ENCODE assay signal across 16 mouse cellular contexts in the genomic region with DNA sequence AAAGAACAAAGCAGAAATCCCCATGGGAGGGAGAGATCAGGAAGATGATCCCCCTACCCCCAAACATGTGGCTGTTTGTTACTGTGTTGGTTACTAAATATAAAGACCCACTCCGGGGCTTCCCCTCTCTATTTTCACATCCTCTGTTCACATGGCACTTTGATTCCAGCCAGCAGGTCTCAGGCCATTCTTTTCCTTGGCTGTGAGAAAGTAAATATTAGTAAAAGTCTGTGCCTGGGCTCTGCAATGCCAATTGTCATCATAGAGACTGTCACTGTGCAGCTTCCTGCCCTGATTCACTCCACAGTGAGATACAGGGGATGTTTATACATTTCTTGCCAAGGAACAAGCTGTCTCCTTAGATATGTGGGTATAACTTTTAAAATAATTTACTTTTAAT.
A peak's percentile ranks its signal among the peaks of the same experiment; 100 is the strongest.
DNase-seq lines count a peak whose midpoint lies in the region; ATAC-seq and TF ChIP-seq lines count a peak whose summit lies in the region.
"Had no signal": no experiment of that assay in that cellular context is flagged by ENCODE, and none has a peak within 500 bp of the region (broad histone marks: within the 10 kb centered on the region; RNA-seq: fewer than 3 reads in every experiment).

No protein-coding gene starts in this region.

- H3K36me3 ChIP-seq in embryonic facial prominence, embryonic 14.5 days (ENCODE audit: control insufficient read depth, insufficient read depth, low read length) = no peaks in the 10 kb centered on the region
- no peaks in the 10 kb centered on the region for H3K36me3 ChIP-seq in embryonic facial prominence, embryonic 10.5 days (replicated peaks)
- no peaks in the 10 kb centered on the region for H3K36me3 ChIP-seq in lung, embryonic 14.5 days (ENCODE audit: insufficient read depth)
- H3K36me3 ChIP-seq in macrophage (ENCODE audit: inconsistent target) = no peaks in the 10 kb centered on the region
- H3K36me3 ChIP-seq in midbrain, postnatal 0 days (ENCODE audit: insufficient read depth, low read length) = no peaks in the 10 kb centered on the region
- H3K36me3 ChIP-seq: embryonic facial prominence, embryonic 15.5 days; stomach, embryonic 15.5 days had no signal

- no peak for TF ChIP-seq CTCF in layer of hippocampus, adult 2 months (conservative IDR thresholded peaks at IDR 0.05)
- no peak for TF ChIP-seq CTCF in lung, embryonic 14.5 days (IDR thresholded peaks at IDR 0.05; ENCODE audit: low read depth)
- TF ChIP-seq CTCF in midbrain, postnatal 0 days (IDR thresholded peaks at IDR 0.05) = no peak

- no peak overlapping the region for H3K4me2 ChIP-seq in embryonic facial prominence, embryonic 14.5 days (ENCODE audit: low read depth, low read length)
- H3K4me2 ChIP-seq in lung, embryonic 14.5 days = no peak overlapping the region
- no peak overlapping the region for H3K4me2 ChIP-seq in midbrain, postnatal 0 days (ENCODE audit: low read depth, low read length, poor library complexity, severe bottlenecking)
- H3K4me2 ChIP-seq: embryonic facial prominence, embryonic 15.5 days; liver, embryonic 11.5 days; stomach, embryonic 15.5 days had no signal

- no peak overlapping the region for H3K9ac ChIP-seq in embryonic facial prominence, embryonic 14.5 days (ENCODE audit: low read depth, low read length)
- no peak overlapping the region for H3K9ac ChIP-seq in lung, embryonic 14.5 days
- H3K9ac ChIP-seq in midbrain, postnatal 0 days (replicated peaks; ENCODE audit: low read length, poor library complexity, severe bottlenecking) = no peak overlapping the region
- H3K9ac ChIP-seq: embryonic facial prominence, embryonic 15.5 days; stomach, embryonic 15.5 days had no signal

- no peaks in the 10 kb centered on the region; the same call in 1 of the 2 replicates for H3K4me1 ChIP-seq in embryonic facial prominence, embryonic 14.5 days (ENCODE audit: control insufficient read depth, insufficient read depth, low read length)
- peaks cover 5% of the 10 kb centered on the region for H3K4me1 ChIP-seq in embryonic facial prominence, embryonic 10.5 days
- peaks cover 9% of the 10 kb centered on the region for H3K4me1 ChIP-seq in lung, embryonic 14.5 days (ENCODE audit: insufficient read depth)
- no peaks in the 10 kb centered on the region for H3K4me1 ChIP-seq in midbrain, postnatal 0 days (ENCODE audit: insufficient read depth, low read length)
- H3K4me1 ChIP-seq: stomach, embryonic 15.5 days had no signal

- no peak for ATAC-seq in embryonic facial prominence, embryonic 14.5 days (ENCODE audit: low read depth)
- ATAC-seq in lung, embryonic 14.5 days (ENCODE audit: insufficient read depth) = peak; percentile 80
- ATAC-seq in midbrain, postnatal 0 days (ENCODE audit: low FRiP score) = no peak
- ATAC-seq: inflammation-experienced regulatory T-cells, adult 6 months had no signal

- no peak overlapping the region for H3K4me3 ChIP-seq in embryonic facial prominence, embryonic 14.5 days (ENCODE audit: low read depth, low read length)
- H3K4me3 ChIP-seq in embryonic facial prominence, embryonic 10.5 days = no peak overlapping the region
- H3K4me3 ChIP-seq in layer of hippocampus, adult 2 months = no peak overlapping the region
- no peak overlapping the region for H3K4me3 ChIP-seq in lung, embryonic 14.5 days (ENCODE audit: low read depth, low read length)
- H3K4me3 ChIP-seq in macrophage (ENCODE audit: inconsistent target) = no peak overlapping the region
- H3K4me3 ChIP-seq in midbrain, postnatal 0 days (ENCODE audit: low read depth, low read length) = no peak overlapping the region
- H3K4me3 ChIP-seq: embryonic facial prominence, embryonic 15.5 days; megakaryocyte, embryonic 14.5 days; stomach, embryonic 15.5 days had no signal

- 26% methylated on average over 1 of the region's 1 CpGs for WGBS in embryonic facial prominence, embryonic 14.5 days
- 59% methylated on average over 1 of the region's 1 CpGs for WGBS in embryonic facial prominence, embryonic 10.5 days
- WGBS in lung, embryonic 14.5 days = 14% methylated on average over 1 of the region's 1 CpGs
- WGBS in macrophage (ENCODE audit: missing documents) = 14% methylated on average over 1 of the region's 1 CpGs
- 62% methylated on average over 1 of the region's 1 CpGs for WGBS in midbrain, postnatal 0 days

- H3K79me2 ChIP-seq in macrophage (ENCODE audit: inconsistent target) = no peaks in the 10 kb centered on the region

- H3K27ac ChIP-seq in embryonic facial prominence, embryonic 14.5 days (replicated peaks; ENCODE audit: low read depth, low read length) = no peak overlapping the region
- H3K27ac ChIP-seq in embryonic facial prominence, embryonic 10.5 days (replicated peaks) = no peak overlapping the region
- H3K27ac ChIP-seq in layer of hippocampus, adult 2 months = peak overlapping the region; percentile 28; the same call in 1 of the 2 replicates
- H3K27ac ChIP-seq in lung, embryonic 14.5 days (ENCODE audit: low read depth) = peak overlapping the region; percentile 3; the same call in 1 of the 2 replicates
- H3K27ac ChIP-seq in macrophage = peak overlapping the region; percentile 46
- no peak overlapping the region for H3K27ac ChIP-seq in midbrain, postnatal 0 days (ENCODE audit: low read depth, low read length)
- H3K27ac ChIP-seq: embryonic facial prominence, embryonic 15.5 days; kidney, postnatal 0 days had no signal

- DNase-seq in embryonic facial prominence, embryonic 14.5 days (ENCODE audit: low spot score) = peak; percentile 21
- no peak for DNase-seq in embryonic facial prominence, embryonic 10.5 days (ENCODE audit: low spot score)
- DNase-seq in layer of hippocampus, adult 2 months (ENCODE audit: low spot score in 2 of 2) = no peak
- no peak for DNase-seq in layer of hippocampus, postnatal 10 days (ENCODE audit: low spot score in 2 of 2)
- DNase-seq in lung, embryonic 14.5 days = peak; percentile 73
- DNase-seq in urinary bladder, postnatal 4 days (ENCODE audit: low spot score in 2 of 2) = no peak
- no peak for DNase-seq in midbrain, postnatal 0 days (ENCODE audit: low spot score)
- DNase-seq: cerebellum, adult 11 months; left cerebral cortex, postnatal 4 days had no signal

- no peaks in the 10 kb centered on the region for H3K9me3 ChIP-seq in embryonic facial prominence, embryonic 14.5 days (ENCODE audit: control insufficient read depth, low read length)
- H3K9me3 ChIP-seq in embryonic facial prominence, embryonic 10.5 days = no peaks in the 10 kb centered on the region
- H3K9me3 ChIP-seq in lung, embryonic 14.5 days (ENCODE audit: low read depth, low read length) = no peaks in the 10 kb centered on the region
- H3K9me3 ChIP-seq in midbrain, postnatal 0 days (ENCODE audit: low read length) = no peaks in the 10 kb centered on the region
- H3K9me3 ChIP-seq: embryonic facial prominence, embryonic 15.5 days; megakaryocyte, embryonic 14.5 days; stomach, embryonic 15.5 days had no signal

- H3K27me3 ChIP-seq in embryonic facial prominence, embryonic 14.5 days (replicated peaks; ENCODE audit: control insufficient read depth, insufficient read depth, low read length) = no peaks in the 10 kb centered on the region
- no peaks in the 10 kb centered on the region for H3K27me3 ChIP-seq in embryonic facial prominence, embryonic 10.5 days (replicated peaks; ENCODE audit: low read depth, poor library complexity, severe bottlenecking)
- no peaks in the 10 kb centered on the region for H3K27me3 ChIP-seq in lung, embryonic 14.5 days (ENCODE audit: insufficient read depth, low read length)
- H3K27me3 ChIP-seq in midbrain, postnatal 0 days (ENCODE audit: insufficient read depth, low read length) = no peaks in the 10 kb centered on the region
- H3K27me3 ChIP-seq: embryonic facial prominence, embryonic 15.5 days; stomach, embryonic 15.5 days had no signal

Comparison
In these comparisons a context has a peak if more than half of its experiments do, and no peak if none do; other contexts are left out.
1. DNase-seq: peak in embryonic facial prominence, embryonic 14.5 days (single experiment) and lung, embryonic 14.5 days (single experiment); none in embryonic facial prominence, embryonic 10.5 days (single experiment), layer of hippocampus, adult 2 months (0 of 2), layer of hippocampus, postnatal 10 days (0 of 2), urinary bladder, postnatal 4 days (0 of 2) and midbrain, postnatal 0 days (single experiment).
2. H3K27ac ChIP-seq: peak in layer of hippocampus, adult 2 months (single experiment), lung, embryonic 14.5 days (single experiment) and macrophage (single experiment); none in embryonic facial prominence, embryonic 14.5 days (single experiment), embryonic facial prominence, embryonic 10.5 days (single experiment) and midbrain, postnatal 0 days (single experiment).